Mouse (Mus musculus) erythroblast, embryonic 14.5 days (primary cell): ENCODE measurements around the gene Cbs.

Experiments used
- GATA1 ChIP-seq: IDR thresholded peaks from 2 replicates; pipeline ENCODE4 v1.6.1; 2012; ENCODE audit warnings: low read length, inconsistent platforms, mixed read lengths
- TAL1 ChIP-seq: IDR thresholded peaks from 3 replicates; pipeline ENCODE4 v1.6.1; 2012; ENCODE audit warnings: low read length, inconsistent platforms, mixed read lengths

DNA sequence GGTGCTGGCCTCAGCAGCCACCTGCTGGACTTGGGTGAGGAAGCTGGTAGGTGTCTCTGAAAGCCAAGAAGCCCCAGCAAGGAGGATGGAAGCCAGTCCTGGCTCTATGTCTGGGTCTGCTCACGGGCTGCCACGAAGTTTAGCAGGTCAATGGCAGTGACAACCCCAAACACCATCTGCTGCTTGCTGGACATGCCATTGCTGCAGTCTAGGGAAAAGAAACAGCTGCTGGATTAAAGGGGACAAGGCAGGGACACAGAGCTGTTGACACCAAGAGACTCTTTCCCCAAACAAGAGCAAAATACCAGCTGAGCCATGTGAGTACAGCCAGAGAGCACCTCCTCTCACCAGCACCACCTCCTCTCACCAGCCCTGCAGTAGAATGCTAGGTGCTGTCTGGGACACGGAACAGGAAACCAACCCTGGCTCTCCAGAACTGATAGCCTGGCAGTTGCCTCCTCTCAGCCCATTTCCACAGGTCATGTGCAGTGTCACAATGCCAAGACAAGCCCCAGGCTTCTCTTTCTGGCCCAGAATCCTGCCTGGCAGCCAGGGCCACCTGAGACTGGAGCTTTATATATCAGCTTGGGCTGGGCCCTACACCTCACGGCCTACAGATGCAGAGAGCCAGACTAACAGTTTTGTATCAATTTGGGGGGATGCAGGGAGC lies 23.8 kb downstream of the Cbs start:
- TF ChIP-seq GATA1 (no peak), TAL1 (no peak)
